Mouse (Mus musculus): ENCODE results near the gene Arhgap19. TPM values are rescaled to one million over a fixed set of nuclear protein-coding genes. Genes with fewer than 3 reads are reported as not detected.

Gene Arhgap19
- polyA plus RNA-seq, 1 experiment from 2014 or later: 14.2 TPM

DNA sequence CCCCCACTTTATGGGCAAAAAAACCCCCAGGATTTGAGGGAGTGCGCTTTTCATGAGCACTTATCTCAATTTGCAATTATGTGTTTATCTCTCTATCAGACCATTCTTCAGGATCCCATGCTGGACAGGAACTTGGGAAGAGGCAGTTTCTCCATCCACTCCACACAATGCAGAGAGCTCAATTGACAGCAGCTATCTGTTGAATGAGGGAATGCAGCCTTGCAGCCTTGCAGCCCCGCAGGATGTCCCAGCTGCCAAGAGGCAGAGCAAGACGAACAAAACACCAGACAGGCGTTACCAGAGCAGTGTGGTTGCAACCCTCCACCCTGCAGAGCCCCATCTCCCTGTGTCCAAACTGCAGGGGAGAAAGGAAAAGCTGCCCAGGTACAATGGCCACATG is 63.0 kb downstream of the Arhgap19 start:
- Histone ChIP-seq H3K36me3 (ENCODE audit: control insufficient read depth, insufficient read depth, low read length) (no peaks in the 10 kb centered on the region), H3K4me2 (ENCODE audit: low read depth, low read length) (no peak overlapping the region), H3K9ac (ENCODE audit: low read depth, low read length) (no peak overlapping the region), H3K9me3 (ENCODE audit: control insufficient read depth, low read length) (no peaks in the 10 kb centered on the region), H3K27ac (ENCODE audit: low read length) (no peak overlapping the region), H3K4me1 (ENCODE audit: control insufficient read depth, insufficient read depth, low read length) (peaks cover 10% of the 10 kb centered on the region; the same call in 1 of the 2 replicates), H3K4me3 (ENCODE audit: low read length) (no peak overlapping the region), H3K27me3 (replicated peaks; ENCODE audit: control insufficient read depth, insufficient read depth, low read length) (peaks cover 45% of the 10 kb centered on the region)
- WGBS: 29% methylated on average over 4 of the region's 4 CpGs
- no peak for ATAC-seq

- Histone ChIP-seq H3K4me3 (ENCODE audit: low read length) (no peak overlapping the region), H3K4me2 (ENCODE audit: low read depth, low read length) (no peak overlapping the region), H3K36me3 (ENCODE audit: control insufficient read depth, insufficient read depth, low read length) (no peaks in the 10 kb centered on the region), H3K4me1 (ENCODE audit: control insufficient read depth, insufficient read depth, low read length) (peaks cover 6% of the 10 kb centered on the region; the same call in 1 of the 2 replicates), H3K9ac (ENCODE audit: low read depth, low read length) (no peak overlapping the region), H3K9me3 (ENCODE audit: control insufficient read depth, low read length) (no peaks in the 10 kb centered on the region), H3K27ac (ENCODE audit: low read length) (no peak overlapping the region), H3K27me3 (replicated peaks; ENCODE audit: control insufficient read depth, insufficient read depth, low read length) (peaks cover 41% of the 10 kb centered on the region)
- 0 out of 2 replicates have a peak, but pooled peaks have one; percentile 3 for ATAC-seq
- 16% methylated on average over 14 of the region's 14 CpGs for WGBS
These were observed 63.4 kb downstream of the Arhgap19 start for GRCm38 (mm10) chr19:41738429-41738805.

DNA sequence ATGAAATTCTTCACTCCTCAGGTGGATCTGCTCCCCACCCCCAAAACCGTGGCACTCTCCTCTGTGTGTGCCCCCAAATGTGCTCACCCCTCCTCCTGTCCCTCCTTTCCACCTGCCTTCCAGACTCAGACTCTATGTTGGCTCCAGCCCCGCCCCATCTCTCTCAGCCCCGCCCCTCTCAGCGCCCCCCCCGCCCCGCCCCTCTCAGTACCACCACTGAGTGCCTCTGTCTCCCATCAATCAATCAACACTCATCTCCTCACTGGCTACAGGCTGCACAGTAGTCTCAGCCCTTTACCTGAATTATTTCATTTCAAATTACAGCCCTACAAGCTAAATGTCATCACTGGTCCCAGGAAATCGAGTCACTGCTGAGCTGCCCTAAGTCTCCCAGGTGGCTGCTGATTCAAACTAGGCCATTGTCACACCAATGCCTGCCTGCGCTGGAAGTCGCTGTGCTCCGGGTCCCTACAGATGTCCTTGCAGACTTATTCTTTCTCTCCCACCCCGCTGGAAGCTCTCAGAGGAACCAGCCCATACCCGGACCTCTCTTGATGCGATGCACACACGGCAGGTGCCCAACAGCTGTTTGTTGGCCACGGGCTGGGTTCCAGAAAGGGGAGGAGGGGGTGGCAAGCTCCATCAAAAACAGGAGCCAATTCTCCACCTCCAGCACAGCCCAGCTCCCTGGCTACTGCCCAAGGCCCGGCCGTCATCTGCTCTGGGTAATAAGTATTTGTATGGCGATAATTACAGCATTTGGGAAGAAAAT is 64.0 kb downstream of the Arhgap19 start:
- no peak overlapping the region for H3K4me3 ChIP-seq (ENCODE audit: low read length)
- WGBS: 2% methylated on average over 15 of the region's 18 CpGs
- 0 out of 2 replicates have a peak, but pooled peaks cover under 1% of the 10 kb centered on the region for H3K4me1 ChIP-seq (ENCODE audit: control insufficient read depth, insufficient read depth, low read length)
- H3K36me3 ChIP-seq (ENCODE audit: control insufficient read depth, insufficient read depth, low read length): no peaks in the 10 kb centered on the region
- no peak overlapping the region for H3K4me2 ChIP-seq (ENCODE audit: low read depth, low read length)
- no peak overlapping the region for H3K27ac ChIP-seq (ENCODE audit: low read length)
- peaks cover 35% of the 10 kb centered on the region for H3K27me3 ChIP-seq (replicated peaks; ENCODE audit: control insufficient read depth, insufficient read depth, low read length)
- H3K9me3 ChIP-seq (ENCODE audit: control insufficient read depth, low read length): no peaks in the 10 kb centered on the region
- no peak overlapping the region for H3K9ac ChIP-seq (ENCODE audit: low read depth, low read length)
- ATAC-seq: 0 out of 2 replicates have a peak, but pooled peaks have one; percentile 16

DNA sequence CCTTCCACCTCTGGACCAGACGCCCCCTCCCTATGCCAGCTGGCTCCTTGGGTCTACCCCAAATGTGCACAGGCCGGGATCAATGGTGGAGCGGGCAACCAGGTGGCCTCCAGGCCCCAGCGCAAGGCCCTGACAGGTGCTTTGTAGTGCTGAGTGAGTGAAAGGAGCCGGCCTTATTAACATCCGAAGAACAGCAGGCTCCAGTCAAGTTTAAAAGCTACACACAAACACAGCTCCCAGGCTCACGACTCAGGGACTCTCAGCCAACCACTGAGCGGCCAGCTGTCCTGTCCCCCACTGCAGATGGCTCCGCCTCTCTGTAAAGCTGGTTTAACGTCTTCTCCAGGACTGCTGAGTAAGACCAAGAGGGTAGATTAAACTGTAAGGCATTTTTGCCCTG is 67.2 kb downstream of the Arhgap19 start:
- Histone ChIP-seq H3K9me3 (ENCODE audit: control insufficient read depth, low read length) (no peaks in the 10 kb centered on the region), H3K4me2 (ENCODE audit: low read depth, low read length) (no peak overlapping the region), H3K4me1 (ENCODE audit: control insufficient read depth, insufficient read depth, low read length) (no peaks in the 10 kb centered on the region), H3K9ac (ENCODE audit: low read depth, low read length) (no peak overlapping the region), H3K27ac (ENCODE audit: low read length) (no peak overlapping the region), H3K27me3 (replicated peaks; ENCODE audit: control insufficient read depth, insufficient read depth, low read length) (peaks cover 22% of the 10 kb centered on the region), H3K36me3 (ENCODE audit: control insufficient read depth, insufficient read depth, low read length) (no peaks in the 10 kb centered on the region), H3K4me3 (ENCODE audit: low read length) (no peak overlapping the region)
- 17% methylated on average over 10 of the region's 10 CpGs for WGBS
- 0 out of 2 replicates have a peak, but pooled peaks have one; percentile 53 for ATAC-seq

DNA sequence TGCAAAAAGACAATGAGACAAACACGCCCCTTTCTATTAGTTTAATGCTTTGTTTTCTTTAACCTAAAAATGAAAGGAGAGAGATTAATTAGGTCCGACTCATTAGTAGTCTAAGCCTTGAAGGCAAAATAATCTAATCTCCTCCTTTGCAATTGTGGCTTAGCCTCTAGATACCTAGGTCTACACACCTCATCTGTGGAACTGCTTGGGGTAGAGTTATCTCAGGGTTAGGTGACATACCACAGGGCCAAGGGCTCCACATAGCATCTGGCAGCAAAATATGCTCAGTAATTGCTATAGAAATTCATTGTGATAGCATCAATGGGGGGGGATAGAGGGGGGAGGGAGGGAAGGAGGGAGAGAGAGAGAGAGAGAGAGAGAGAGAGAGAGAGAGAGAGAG is 76.4 kb downstream of the Arhgap19 start:
- Histone ChIP-seq H3K9ac (ENCODE audit: low read depth, low read length) (no peak overlapping the region), H3K27ac (ENCODE audit: low read length) (no peak overlapping the region), H3K4me1 (ENCODE audit: control insufficient read depth, insufficient read depth, low read length) (no peaks in the 10 kb centered on the region; the same call in 1 of the 2 replicates), H3K27me3 (replicated peaks; ENCODE audit: control insufficient read depth, insufficient read depth, low read length) (no peaks in the 10 kb centered on the region), H3K4me3 (ENCODE audit: low read length) (no peak overlapping the region), H3K9me3 (ENCODE audit: control insufficient read depth, low read length) (no peaks in the 10 kb centered on the region), H3K36me3 (ENCODE audit: control insufficient read depth, insufficient read depth, low read length) (no peaks in the 10 kb centered on the region), H3K4me2 (ENCODE audit: low read depth, low read length) (no peak overlapping the region)
- 45% methylated on average over 2 of the region's 2 CpGs for WGBS
- no peak for ATAC-seq

GRCm38 (mm10) chr19:41724831-41725470 is 76.9 kb downstream of the Arhgap19 start:
- Histone ChIP-seq H3K4me2 (ENCODE audit: low read depth, low read length) (no peak overlapping the region), H3K36me3 (ENCODE audit: control insufficient read depth, insufficient read depth, low read length) (no peaks in the 10 kb centered on the region), H3K9ac (ENCODE audit: low read depth, low read length) (no peak overlapping the region), H3K4me1 (ENCODE audit: control insufficient read depth, insufficient read depth, low read length) (no peaks in the 10 kb centered on the region; the same call in 1 of the 2 replicates), H3K27me3 (replicated peaks; ENCODE audit: control insufficient read depth, insufficient read depth, low read length) (no peaks in the 10 kb centered on the region), H3K27ac (ENCODE audit: low read length) (no peak overlapping the region), H3K4me3 (ENCODE audit: low read length) (no peak overlapping the region), H3K9me3 (ENCODE audit: control insufficient read depth, low read length) (no peaks in the 10 kb centered on the region)
- ATAC-seq: peak; percentile 53
- 33% methylated on average over 9 of the region's 9 CpGs for WGBS

DNA sequence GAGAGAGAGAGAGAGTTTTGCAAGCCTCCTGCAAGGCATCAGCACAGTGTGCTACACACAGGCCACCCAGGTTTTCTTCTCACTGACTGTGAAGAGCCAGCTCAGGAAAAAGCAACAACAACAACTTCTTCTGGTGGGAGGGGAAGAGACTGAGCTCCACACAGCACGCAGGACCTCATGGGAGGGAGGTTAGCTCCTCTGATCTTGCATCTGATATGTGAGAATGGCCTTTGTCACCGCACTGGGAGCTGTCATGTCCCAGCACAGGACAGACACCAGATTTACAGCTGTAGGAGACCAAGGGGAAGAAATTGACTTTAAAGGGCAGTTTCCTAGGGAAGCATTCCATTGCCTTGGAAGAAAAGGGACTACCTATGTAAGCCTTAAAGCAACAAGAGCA is 78.5 kb downstream of the Arhgap19 start:
- no peak overlapping the region for H3K4me2 ChIP-seq (ENCODE audit: low read depth, low read length)
- peaks cover 5% of the 10 kb centered on the region; the same call in 1 of the 2 replicates for H3K4me1 ChIP-seq (ENCODE audit: control insufficient read depth, insufficient read depth, low read length)
- 18% methylated on average over 2 of the region's 2 CpGs for WGBS
- no peak overlapping the region for H3K4me3 ChIP-seq (ENCODE audit: low read length)
- ATAC-seq: no peak
- H3K27ac ChIP-seq (ENCODE audit: low read length): no peak overlapping the region
- H3K9me3 ChIP-seq (ENCODE audit: control insufficient read depth, low read length): no peaks in the 10 kb centered on the region
- H3K9ac ChIP-seq (ENCODE audit: low read depth, low read length): no peak overlapping the region
- H3K27me3 ChIP-seq (replicated peaks; ENCODE audit: control insufficient read depth, insufficient read depth, low read length): no peaks in the 10 kb centered on the region
- no peaks in the 10 kb centered on the region for H3K36me3 ChIP-seq (ENCODE audit: control insufficient read depth, insufficient read depth, low read length)

DNA sequence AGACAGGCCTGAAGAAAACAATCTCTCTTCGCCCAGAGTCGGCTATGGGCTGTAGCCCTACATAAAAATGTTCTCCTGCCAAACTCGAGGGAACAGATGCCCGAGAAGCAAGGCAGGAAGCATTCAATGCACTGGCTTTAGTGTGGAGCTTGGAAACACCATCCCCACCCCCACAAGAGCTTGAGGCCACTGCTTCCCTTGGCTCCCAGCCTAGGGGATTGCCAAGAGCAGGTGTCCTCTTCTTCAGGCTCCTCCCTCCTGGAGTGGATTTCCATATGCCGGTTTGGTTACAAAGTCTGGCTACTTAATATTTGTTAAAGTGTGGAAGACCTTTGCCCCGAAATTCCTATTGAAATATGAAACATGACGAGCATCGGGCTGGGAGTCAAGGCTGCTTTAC is 82.4 kb downstream of the Arhgap19 start:
- Histone ChIP-seq H3K27me3 (replicated peaks; ENCODE audit: control insufficient read depth, insufficient read depth, low read length) (0 out of 2 replicates have a peak, but pooled peaks cover 2% of the 10 kb centered on the region), H3K9me3 (ENCODE audit: control insufficient read depth, low read length) (no peaks in the 10 kb centered on the region), H3K4me2 (ENCODE audit: low read depth, low read length) (no peak overlapping the region), H3K36me3 (ENCODE audit: control insufficient read depth, insufficient read depth, low read length) (no peaks in the 10 kb centered on the region), H3K4me3 (ENCODE audit: low read length) (no peak overlapping the region), H3K9ac (ENCODE audit: low read depth, low read length) (no peak overlapping the region), H3K4me1 (ENCODE audit: control insufficient read depth, insufficient read depth, low read length) (peaks cover 12% of the 10 kb centered on the region), H3K27ac (ENCODE audit: low read length) (no peak overlapping the region)
- 60% methylated on average over 8 of the region's 8 CpGs for WGBS
- ATAC-seq: no peak

Measured in intestine, embryonic 16.5 days (tissue).